Mouse (Mus musculus) heart, embryonic 14.5 days (tissue): ENCODE measurements around the gene Gng13. TPM values are rescaled to one million over a fixed set of nuclear protein-coding genes. Genes with fewer than 3 reads are reported as not detected.

Source experiments
- ATAC-seq: fragments of 200-750 bp; cut with Nextera tagmentation; 2 replicates; pipeline ENCODE4 v1.8.0; 2017; ENCODE audit warnings: low read depth, moderate TSS enrichment; ENCODE audit not compliant: insufficient number of reproducible peaks, insufficient read depth, low FRiP score
- H3K27ac ChIP-seq, 2 experiments: fragments of 200-500 bp in 1 of 2; fragments of 300-500 bp in 1 of 2; sonication (generic) in 1 of 2; replicated peaks in 1 of 2; 2 replicates each; pipeline ENCODE4 v1.5.1; 2012 to 2014; ENCODE audit warnings: low read depth in 2 of 2, low read length in 2 of 2, control low read depth in 1 of 2, mild to moderate bottlenecking in 1 of 2, mixed read lengths in 1 of 2; ENCODE audit not compliant: control insufficient read depth in 1 of 2, insufficient read depth in 1 of 2
- H3K27me3 ChIP-seq: fragments of 300-500 bp; sonication (generic); 2 replicates; pipeline ENCODE4 v1.6.1; 2014; ENCODE audit warnings: mild to moderate bottlenecking, low read length, control low read depth; ENCODE audit not compliant: control insufficient read depth, insufficient read depth
- H3K36me3 ChIP-seq: fragments of 300-500 bp; sonication (generic); 2 replicates; pipeline ENCODE4 v1.6.1; 2014; ENCODE audit warnings: mild to moderate bottlenecking, control low read depth, low read length, mixed read lengths; ENCODE audit not compliant: control insufficient read depth, insufficient read depth
- H3K4me1 ChIP-seq, 2 experiments: fragments of 200-500 bp in 1 of 2; fragments of 300-500 bp in 1 of 2; sonication (generic) in 1 of 2; 2 replicates each; pipeline ENCODE4 v1.6.1; 2012 to 2014; ENCODE audit warnings: low read length in 2 of 2, control low read depth in 1 of 2, mixed read lengths in 1 of 2; ENCODE audit not compliant: control insufficient read depth in 2 of 2, insufficient read depth in 2 of 2
- H3K4me2 ChIP-seq: fragments of 300-500 bp; sonication (generic); 2 replicates; pipeline ENCODE4 v1.6.1; 2014; ENCODE audit warnings: mild to moderate bottlenecking, low read length
- H3K4me3 ChIP-seq, 2 experiments: fragments of 200-500 bp in 1 of 2; fragments of 300-500 bp in 1 of 2; sonication (generic) in 1 of 2; 2 replicates each; pipeline ENCODE4 v1.5.1; 2012 to 2014; ENCODE audit warnings: low read length in 2 of 2, mild to moderate bottlenecking in 2 of 2, control low read depth in 1 of 2, low read depth in 1 of 2, moderate library complexity in 1 of 2; ENCODE audit not compliant: control insufficient read depth in 1 of 2, insufficient read depth in 1 of 2
- H3K9ac ChIP-seq: fragments of 300-500 bp; sonication (generic); 2 replicates; pipeline ENCODE4 v1.6.1; 2014; ENCODE audit warnings: mild to moderate bottlenecking, low read length
- H3K9me3 ChIP-seq: fragments of 300-500 bp; sonication (generic); 2 replicates; pipeline ENCODE4 v1.6.1; 2016; ENCODE audit warnings: low read length, control low read depth; ENCODE audit not compliant: control insufficient read depth
- WGBS: fragments of 180-500 bp; shearing (Covaris S2); extraction: QIAGEN DNeasy Blood & Tissue Kit; methylation state at CpG from one replicate; pipeline ENCODE4 v1.1.7; 2014; 5-methylcytosine and 5-hydroxymethylcytosine counted together
- polyA plus RNA-seq: library from polyadenylated mRNA; unstranded; fragments of >200 nt; fragmentation: Nextera tagmentation; extraction: Ambion mirVana; gene quantifications from 2 replicates; pipeline ENCODE4 v1.2.1, GENCODE M21; 2014

Gng13 gene
- polyA plus RNA-seq, 1 experiment from 2014 or later, result 3.7 TPM

- Histone ChIP-seq H3K4me1 (peaks cover 6 to 7% of the 10 kb centered on the region in 2 experiments; a peak in 3 of 4 replicates), H3K27me3 (no peaks in the 10 kb centered on the region; the same call in 1 of the 2 replicates), H3K4me2 (no peak overlapping the region), H3K9ac (no peak overlapping the region), H3K9me3 (no peaks in the 10 kb centered on the region), H3K36me3 (no peaks in the 10 kb centered on the region), H3K27ac (no peak overlapping the region), H3K4me3 (no peak overlapping the region)
- ATAC-seq, result no peak
- 77% methylated on average over 6 of the region's 6 CpGs for WGBS
These were observed 32.3 kb downstream of the Gng13 start for GRCm38 (mm10) chr17:25749314-25749713.

DNA sequence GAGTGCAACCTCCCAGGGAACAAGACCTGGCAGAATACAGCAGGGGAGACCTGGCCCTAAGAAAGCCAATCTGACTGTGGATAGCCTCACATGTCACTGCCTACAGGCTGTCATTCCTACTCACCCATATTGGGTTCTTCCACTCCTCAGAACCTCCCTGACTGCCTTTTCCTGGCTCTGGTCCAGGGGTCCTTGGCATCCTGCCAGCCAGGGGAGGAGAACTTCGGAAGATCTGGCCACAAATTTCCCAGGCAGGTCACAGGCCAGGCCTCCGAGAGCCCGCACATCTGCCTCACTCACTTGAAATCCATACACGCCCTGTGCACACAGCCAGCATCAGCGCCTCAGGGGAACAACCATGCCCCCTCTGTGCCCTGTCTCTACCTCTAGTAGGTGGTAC is 34.5 kb downstream of the Gng13 start:
- Histone ChIP-seq H3K4me2 (no peak overlapping the region), H3K4me3 (no peak overlapping the region), H3K27ac (no peak overlapping the region), H3K9ac (no peak overlapping the region), H3K9me3 (no peaks in the 10 kb centered on the region), H3K27me3 (no peaks in the 10 kb centered on the region), H3K4me1 (peaks cover 7 to 8% of the 10 kb centered on the region in 2 experiments; a peak in 3 of 4 replicates), H3K36me3 (no peaks in the 10 kb centered on the region)
- WGBS, result 17% methylated on average over 5 of the region's 5 CpGs
- no peak for ATAC-seq

DNA sequence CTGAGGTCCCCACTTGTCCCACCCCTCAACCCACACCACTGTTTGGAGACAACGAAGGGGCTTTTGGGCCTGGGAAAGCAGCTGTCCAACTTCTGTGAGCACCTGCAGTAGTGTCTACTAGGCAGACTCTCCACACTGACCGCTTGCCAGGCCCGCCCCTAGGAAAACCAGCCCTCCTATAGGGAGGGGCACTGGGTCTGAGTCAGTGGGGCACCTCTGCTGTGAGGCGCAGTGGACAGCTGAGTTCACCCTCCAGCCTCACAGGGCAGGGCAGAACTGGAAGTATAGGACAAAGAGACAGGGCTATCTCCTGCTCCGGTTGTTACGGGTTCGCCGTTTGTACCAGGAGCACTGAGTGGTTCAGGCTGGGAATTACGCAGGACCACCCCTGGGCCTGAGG is 37.3 kb downstream of the Gng13 start, which contains the start of gene Msln:
Gene Msln, minus strand, starts transcription at position 138 of the 400 bp plus-strand sequence.
- no peak within 1 kb of the TSS for H3K4me2 ChIP-seq
- peaks cover 7 to 8% of the 10 kb centered on the region in 2 experiments; a peak in 3 of 4 replicates for H3K4me1 ChIP-seq
- H3K4me3 ChIP-seq, result no peak within 1 kb of the TSS
- H3K9ac ChIP-seq, result no peak within 1 kb of the TSS
- H3K27ac ChIP-seq, result no peak within 1 kb of the TSS
- no peak for ATAC-seq
- no peaks in the 10 kb centered on the region for H3K27me3 ChIP-seq
- H3K36me3 ChIP-seq, result no peaks in the 10 kb centered on the region
- 77% methylated on average over 9 of the region's 9 CpGs for WGBS
- H3K9me3 ChIP-seq, result no peaks in the 10 kb centered on the region

GRCm38 (mm10) chr17:25755086-25755485 is 38.1 kb downstream of the Gng13 start:
- ATAC-seq, result no peak
- no peak overlapping the region for H3K27ac ChIP-seq
- 82% methylated on average over 4 of the region's 4 CpGs for WGBS

GRCm38 (mm10) chr17:25755627-25756377 is 38.8 kb downstream of the Gng13 start:
- Histone ChIP-seq H3K27me3 (no peaks in the 10 kb centered on the region), H3K9ac (no peak overlapping the region), H3K9me3 (no peaks in the 10 kb centered on the region), H3K4me1 (peaks cover 7 to 8% of the 10 kb centered on the region in 2 experiments; a peak in 3 of 4 replicates), H3K4me2 (no peak overlapping the region), H3K36me3 (no peaks in the 10 kb centered on the region), H3K4me3 (no peak overlapping the region), H3K27ac (peak overlapping the region in 1 of 2 experiments; percentile 32; a peak in 1 of 4 replicates)
- 30% methylated on average over 4 of the region's 4 CpGs for WGBS
- ATAC-seq, result no peak

More at GRCm38 (mm10) chr17:25755086-25755485, 38.1 kb downstream of the Gng13 start:
- Histone ChIP-seq H3K9ac (no peak overlapping the region), H3K4me3 (no peak overlapping the region), H3K27me3 (no peaks in the 10 kb centered on the region), H3K4me2 (no peak overlapping the region), H3K4me1 (peaks cover 7 to 8% of the 10 kb centered on the region in 2 experiments; a peak in 3 of 4 replicates), H3K9me3 (no peaks in the 10 kb centered on the region), H3K36me3 (no peaks in the 10 kb centered on the region)

- H3K9me3 ChIP-seq, result no peaks in the 10 kb centered on the region
- peaks cover 2 to 3% of the 10 kb centered on the region in 2 experiments; a peak in 2 of 4 replicates for H3K4me1 ChIP-seq
- H3K4me2 ChIP-seq, result no peak overlapping the region
- H3K27ac ChIP-seq, result peak overlapping the region in 1 of 2 experiments; percentile 32; a peak in 1 of 4 replicates
- WGBS, result 63% methylated on average over 9 of the region's 9 CpGs
- no peaks in the 10 kb centered on the region for H3K27me3 ChIP-seq
- ATAC-seq, result 0 out of 2 replicates have a peak, but pooled peaks have one; percentile 29
- no peaks in the 10 kb centered on the region for H3K36me3 ChIP-seq
- H3K9ac ChIP-seq, result no peak overlapping the region
- H3K4me3 ChIP-seq, result no peak overlapping the region
These were observed 39.6 kb downstream of the Gng13 start for GRCm38 (mm10) chr17:25756378-25757242.

DNA sequence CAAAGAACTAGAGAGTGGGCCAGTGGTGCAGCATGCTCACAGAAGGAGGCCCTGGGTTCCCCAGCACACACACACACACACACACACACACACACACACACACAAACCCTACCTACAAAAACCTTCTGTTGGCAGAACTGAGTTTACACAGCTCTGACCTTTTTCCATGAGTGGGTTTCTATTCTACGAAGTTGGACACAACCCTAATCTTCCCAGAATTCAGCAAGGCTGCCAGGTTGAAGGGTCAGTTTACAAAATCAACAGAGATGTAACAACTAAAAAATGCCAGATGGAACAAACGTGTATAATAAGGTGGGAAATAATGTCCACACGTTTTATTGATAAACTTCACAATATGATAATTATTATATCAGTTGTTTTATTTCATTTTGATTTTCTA is 40.7 kb downstream of the Gng13 start:
- Histone ChIP-seq H3K27ac (no peak overlapping the region), H3K4me2 (no peak overlapping the region), H3K36me3 (no peaks in the 10 kb centered on the region), H3K4me3 (no peak overlapping the region), H3K4me1 (peaks cover 0 to 2% of the 10 kb centered on the region in 2 experiments; a peak in 1 of 4 replicates), H3K9ac (no peak overlapping the region), H3K27me3 (no peaks in the 10 kb centered on the region), H3K9me3 (no peaks in the 10 kb centered on the region)
- ATAC-seq, result no peak
- WGBS, result 55% methylated on average over 3 of the region's 3 CpGs
